Mouse (Mus musculus) spleen, adult 18-20 months (tissue): ENCODE measurements around the gene Osbpl2.

Experiments used
- DNase-seq, 2 experiments: peaks; one replicate each; pipeline ENCODE4 v3.0.0; 2022; ENCODE audit warnings: mixed read lengths in 2 of 2

Osbpl2 gene

GRCm38 (mm10) chr2:180204501-180204900 is 85.4 kb downstream of the Osbpl2 start:
- DNase-seq = no peak

- DNase-seq = no peak
Observed at GRCm38 (mm10) chr2:180205083-180205955, 86.2 kb downstream of the Osbpl2 start.

- no peak for DNase-seq
Observed at GRCm38 (mm10) chr2:180205956-180206280, 86.8 kb downstream of the Osbpl2 start.

GRCm38 (mm10) chr2:180207840-180208239 is 88.7 kb downstream of the Osbpl2 start:
- no peak for DNase-seq

GRCm38 (mm10) chr2:180208976-180209375 is 89.9 kb downstream of the Osbpl2 start:
- DNase-seq = no peak

GRCm38 (mm10) chr2:180212255-180212654 is 93.1 kb downstream of the Osbpl2 start:
- no peak for DNase-seq
